Mouse (Mus musculus) bone marrow, adult 2 months (tissue): Measurements from ENCODE around the gene Alyref2.

Source experiments
- CTCF ChIP-seq: fragments of 200-500 bp; IDR thresholded peaks from 2 replicates; pipeline ENCODE4 v1.5.1; 2011; ENCODE audit warnings: low read length, control low read depth; ENCODE audit not compliant: control insufficient read depth, insufficient read depth
- POLR2A ChIP-seq: fragments of 200-500 bp; IDR thresholded peaks from 2 replicates; pipeline ENCODE4 v1.6.1; 2011; ENCODE audit warnings: low read depth, mild to moderate bottlenecking, control low read depth, low read length, borderline replicate concordance; ENCODE audit not compliant: control insufficient read depth

DNA sequence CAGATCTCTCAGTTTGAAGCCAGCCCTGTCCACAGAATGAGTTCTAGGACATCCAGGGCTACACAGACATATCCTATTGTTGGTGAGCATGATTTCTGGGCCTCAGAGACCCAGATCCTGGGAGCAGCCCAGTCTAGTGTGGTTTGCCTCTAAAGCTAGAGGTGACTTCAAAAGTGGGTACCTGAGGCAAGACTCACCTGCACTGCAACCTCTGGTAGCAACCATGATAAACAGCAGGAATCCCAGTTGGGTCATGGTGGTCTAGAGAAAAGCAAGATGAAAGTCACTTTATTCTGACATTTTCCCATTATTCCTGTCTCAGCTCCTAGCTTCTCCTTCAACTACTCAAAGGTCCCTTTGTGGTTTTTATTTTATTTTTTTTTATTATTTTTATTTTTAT, 31.3 kb downstream of the Alyref2 start:
- TF ChIP-seq POLR2A (no peak), CTCF (no peak)
